In the genomic region with DNA sequence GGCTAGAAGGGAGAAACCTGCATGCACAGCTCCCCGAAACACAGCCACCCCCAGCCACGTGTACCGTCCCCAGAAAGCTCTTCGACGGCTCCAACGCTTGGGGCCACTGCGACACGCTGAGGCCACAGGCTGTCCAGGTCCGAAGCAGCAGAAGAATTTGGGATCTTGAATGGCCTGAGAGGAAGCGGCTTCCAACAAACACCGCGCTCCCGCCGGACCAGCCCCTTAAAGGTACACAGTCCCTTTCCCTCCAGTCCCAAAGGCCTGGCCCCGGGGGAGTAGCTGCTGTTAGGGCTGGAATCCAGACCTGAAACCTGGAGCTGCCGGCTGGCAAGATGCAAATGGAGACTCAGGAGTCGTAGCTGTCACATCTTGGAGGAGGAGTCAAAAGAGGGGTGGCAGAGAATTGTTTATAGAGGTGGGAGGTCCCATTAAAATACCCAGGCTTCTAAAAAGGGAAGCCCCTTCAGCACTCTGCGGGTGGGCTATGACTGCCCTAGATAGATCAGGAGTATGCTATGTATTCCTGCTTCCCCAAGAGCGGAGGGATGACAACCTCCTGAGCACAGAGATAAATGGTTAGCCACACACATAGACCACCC, we compare ENCODE assay signal across 8 mouse cellular contexts. TPM values are rescaled to one million over a fixed set of nuclear protein-coding genes. Genes with fewer than 3 reads are reported as not detected.
DNase-seq lines count a peak whose midpoint lies in the region; ATAC-seq and TF ChIP-seq lines count a peak whose summit lies in the region.

A gene (minus strand): TSS at position 176 of the 602 bp plus-strand sequence.

- peak within 1 kb of the TSS; percentile 7; the same call in 1 of the 2 replicates for H3K4me3 ChIP-seq in brown adipose tissue, adult 24 weeks (ENCODE audit: insufficient read depth, low read depth, low read length)
- peak within 1 kb of the TSS; percentile 16; the same call in 1 of the 2 replicates for H3K4me3 ChIP-seq in limb, embryonic 15.5 days
- peak within 1 kb of the TSS; percentile 23 for H3K4me3 ChIP-seq in olfactory bulb, adult 2 months (ENCODE audit: insufficient read depth, low read depth, low read length)

- no peaks in the 10 kb centered on the region for H3K9me3 ChIP-seq in limb, embryonic 15.5 days

- no peak within 1 kb of the TSS for H3K27ac ChIP-seq in brown adipose tissue, adult 24 weeks (replicated peaks; ENCODE audit: low read depth, low read length)
- no peak within 1 kb of the TSS for H3K27ac ChIP-seq in limb, embryonic 15.5 days
- no peak within 1 kb of the TSS for H3K27ac ChIP-seq in olfactory bulb, adult 2 months (ENCODE audit: insufficient read depth, low read depth, low read length)

- intact Hi-C loops in heart, postnatal 10 days (cut with DNase I), result no loop called here

- H3K27me3 ChIP-seq in limb, embryonic 15.5 days, result peaks cover 6% of the 10 kb centered on the region

- DNase-seq in cerebellum, postnatal 10 days, result peak; percentile 30 to 48
- no peak for DNase-seq in cerebellum, adult 11-12 months
- peak; percentile 35 to 48 for DNase-seq in heart, postnatal 10 days
- no peak for DNase-seq in frontal cortex, postnatal 14 days (ENCODE audit: low spot score in 2 of 2)

- H3K9ac ChIP-seq in limb, embryonic 15.5 days, result no peak within 1 kb of the TSS

- peaks cover 23% of the 10 kb centered on the region for H3K36me3 ChIP-seq in limb, embryonic 15.5 days

- ATAC-seq in limb, embryonic 15.5 days (ENCODE audit: insufficient number of reproducible peaks, low FRiP score, low TSS enrichment, low read depth), result no peak
- ATAC-seq in inflammation-experienced regulatory T-cells, adult 6 months, result no peak

- no peak for TF ChIP-seq POLR2A in olfactory bulb, adult 2 months (IDR thresholded peaks at IDR 0.05; ENCODE audit: insufficient read depth, low read depth, low read length)

- H3K4me2 ChIP-seq in limb, embryonic 15.5 days, result peak within 1 kb of the TSS; percentile 36

- TF ChIP-seq CTCF in olfactory bulb, adult 2 months (IDR thresholded peaks at IDR 0.05; ENCODE audit: insufficient read depth, low read depth, low read length), result no peak

- peaks cover 4% of the 10 kb centered on the region for H3K4me1 ChIP-seq in brown adipose tissue, adult 24 weeks (ENCODE audit: control insufficient read depth, insufficient read depth, insufficient read length, low read length)
- H3K4me1 ChIP-seq in limb, embryonic 15.5 days, result peaks cover 14% of the 10 kb centered on the region
- H3K4me1 ChIP-seq in olfactory bulb, adult 2 months (ENCODE audit: control insufficient read depth, insufficient read depth, low read length), result peaks cover 16% of the 10 kb centered on the region

- 6% methylated on average over 19 of the region's 19 CpGs for WGBS in limb, embryonic 15.5 days
- WGBS in olfactory bulb, adult 2 months, result 16% methylated on average over 19 of the region's 19 CpGs

RNA-seq across cellular contexts. Expression of the gene that starts here (rescaled TPM):
- 0.55 TPM in 1 of 2 replicates, not detected in the other for polyA plus RNA-seq in brown adipose tissue, adult 24 weeks (2012; ENCODE audit: insufficient read depth, insufficient read length, missing spikeins)
- total RNA-seq in heart, postnatal 10 days (2021), result 1 to 10 TPM in 1 of 2 experiments, under 1 TPM in 1; 0.69 to 1.4 TPM
- 1.2 and 1.8 TPM in 2 replicates for polyA plus RNA-seq in limb, embryonic 15.5 days (2015; fragmentation: Nextera tagmentation; extraction: Ambion mirVana)
- not detected in 2 replicates for polyA plus RNA-seq in olfactory bulb, adult 2 months (2012; ENCODE audit: insufficient read depth, insufficient read length, low replicate concordance, missing spikeins)
- polyA plus RNA-seq in inflammation-experienced regulatory T-cells, adult 6 months (2017; shearing (Covaris generic)), result not detected

Comparison
In these comparisons a context has a peak if more than half of its experiments do, and no peak if none do; other contexts are left out.
1. DNase-seq: peak in cerebellum, postnatal 10 days (2 of 2) and heart, postnatal 10 days (2 of 2); none in cerebellum, adult 11-12 months (single experiment) and frontal cortex, postnatal 14 days (0 of 2).
2. Peak in every context shown above with its lines, with median percentiles within 50 percentile points of each other: H3K4me3 ChIP-seq.